Mouse (Mus musculus): ENCODE measurements around the gene Atat1. TPM values are rescaled to one million over a fixed set of nuclear protein-coding genes. Genes with fewer than 3 reads are reported as not detected.

The Atat1 gene
- polyA plus RNA-seq, 1 experiment from 2014 or later, result 4.8 TPM

- Histone ChIP-seq H3K4me1 (ENCODE audit: insufficient read depth) (peaks cover 24% of the 10 kb centered on the region), H3K36me3 (replicated peaks; ENCODE audit: insufficient read depth, low read length) (peaks cover 7% of the 10 kb centered on the region; the same call in 1 of the 2 replicates), H3K4me2 (ENCODE audit: low read depth, low read length) (peak overlapping the region; percentile 79), H3K9me3 (ENCODE audit: low read length) (no peaks in the 10 kb centered on the region), H3K27me3 (ENCODE audit: insufficient read depth, low read length) (peaks cover 39% of the 10 kb centered on the region), H3K4me3 (ENCODE audit: low read depth, low read length) (peak overlapping the region; percentile 55), H3K9ac (replicated peaks) (peak overlapping the region; percentile 61), H3K27ac (ENCODE audit: low read depth) (peak overlapping the region; percentile 95)
- DNase-seq, result peak; percentile 52
- ATAC-seq, result no peak
- TF ChIP-seq EP300 (IDR thresholded peaks at IDR 0.05; ENCODE audit: low read depth) (no peak), CTCF (IDR thresholded peaks at IDR 0.05; ENCODE audit: low read depth) (peak; percentile 55)
- 7% methylated on average over 26 of the region's 26 CpGs for WGBS (ENCODE audit: insufficient replicate concordance)
These were observed 42.7 kb downstream of the Atat1 start for GRCm38 (mm10) chr17:35866911-35867890.

GRCm38 (mm10) chr17:35866281-35866831, 43.5 kb downstream of the Atat1 start:
- H3K4me3 ChIP-seq (ENCODE audit: low read depth, low read length), result peak overlapping the region; percentile 55
- peak overlapping the region; percentile 95 for H3K27ac ChIP-seq (ENCODE audit: low read depth)
- peaks cover 39% of the 10 kb centered on the region for H3K27me3 ChIP-seq (ENCODE audit: insufficient read depth, low read length)
- TF ChIP-seq EP300 (IDR thresholded peaks at IDR 0.05; ENCODE audit: low read depth), result no peak
- no peak for TF ChIP-seq CTCF (IDR thresholded peaks at IDR 0.05; ENCODE audit: low read depth)
- peak overlapping the region; percentile 79 for H3K4me2 ChIP-seq (ENCODE audit: low read depth, low read length)
- under 1% methylated on average over 38 of the region's 38 CpGs for WGBS (ENCODE audit: insufficient replicate concordance)
- DNase-seq (peak; percentile 53), ATAC-seq (no peak)
- no peaks in the 10 kb centered on the region for H3K9me3 ChIP-seq (ENCODE audit: low read length)
- H3K36me3 ChIP-seq (replicated peaks; ENCODE audit: insufficient read depth, low read length), result peaks cover 6% of the 10 kb centered on the region; the same call in 1 of the 2 replicates
- peaks cover 29% of the 10 kb centered on the region for H3K4me1 ChIP-seq (ENCODE audit: insufficient read depth)
- peak overlapping the region; percentile 61 for H3K9ac ChIP-seq (replicated peaks)

GRCm38 (mm10) chr17:35865481-35866280, 44.2 kb downstream of the Atat1 start, which contains the start of gene Ppp1r18:
Ppp1r18 (plus strand) TSS chr17:35865593.
- H3K9ac ChIP-seq (replicated peaks), result peak within 1 kb of the TSS; percentile 61
- peak; percentile 77 for DNase-seq
- H3K4me3 ChIP-seq (ENCODE audit: low read depth, low read length), result peak within 1 kb of the TSS; percentile 55
- TF ChIP-seq CTCF (IDR thresholded peaks at IDR 0.05; ENCODE audit: low read depth) (no peak), EP300 (IDR thresholded peaks at IDR 0.05; ENCODE audit: low read depth) (no peak)
- H3K27me3 ChIP-seq (ENCODE audit: insufficient read depth, low read length), result peaks cover 39% of the 10 kb centered on the region
- H3K4me1 ChIP-seq (ENCODE audit: insufficient read depth), result peaks cover 32% of the 10 kb centered on the region
- peak within 1 kb of the TSS; percentile 95 for H3K27ac ChIP-seq (ENCODE audit: low read depth)
- peak within 1 kb of the TSS; percentile 79 for H3K4me2 ChIP-seq (ENCODE audit: low read depth, low read length)
- no peaks in the 10 kb centered on the region for H3K9me3 ChIP-seq (ENCODE audit: low read length)
- 0 out of 2 replicates have a peak, but pooled peaks cover 3% of the 10 kb centered on the region for H3K36me3 ChIP-seq (replicated peaks; ENCODE audit: insufficient read depth, low read length)
- ATAC-seq, result peak; percentile 4; the same call in 1 of the 2 replicates
- under 1% methylated on average over 38 of the region's 48 CpGs for WGBS (ENCODE audit: insufficient replicate concordance)

- no peak for DNase-seq
- H3K9me3 ChIP-seq (ENCODE audit: low read length), result no peaks in the 10 kb centered on the region
- peak overlapping the region; percentile 55 for H3K4me3 ChIP-seq (ENCODE audit: low read depth, low read length)
- H3K27ac ChIP-seq (ENCODE audit: low read depth), result peak overlapping the region; percentile 95
- H3K36me3 ChIP-seq (replicated peaks; ENCODE audit: insufficient read depth, low read length), result 0 out of 2 replicates have a peak, but pooled peaks cover 3% of the 10 kb centered on the region
- H3K4me2 ChIP-seq (ENCODE audit: low read depth, low read length), result peak overlapping the region; percentile 79
- 40% methylated on average over 10 of the region's 10 CpGs for WGBS (ENCODE audit: insufficient replicate concordance)
- TF ChIP-seq EP300 (IDR thresholded peaks at IDR 0.05; ENCODE audit: low read depth), result no peak
- no peak for TF ChIP-seq CTCF (IDR thresholded peaks at IDR 0.05; ENCODE audit: low read depth)
- no peak for ATAC-seq
- 0 out of 2 replicates have a peak overlapping the region, but pooled peaks have one; percentile 61 for H3K9ac ChIP-seq (replicated peaks)
- H3K27me3 ChIP-seq (ENCODE audit: insufficient read depth, low read length), result peaks cover 39% of the 10 kb centered on the region
- H3K4me1 ChIP-seq (ENCODE audit: insufficient read depth), result peaks cover 32% of the 10 kb centered on the region
These were observed 45.0 kb downstream of the Atat1 start for GRCm38 (mm10) chr17:35864832-35865353.

GRCm38 (mm10) chr17:35861198-35861857, 48.5 kb downstream of the Atat1 start, which contains the start of gene Nrm:
Nrm (plus strand) TSS chr17:35861318.
- H3K27ac ChIP-seq (ENCODE audit: low read depth), result peak within 1 kb of the TSS; percentile 86
- under 1% methylated on average over 47 of the region's 47 CpGs for WGBS (ENCODE audit: insufficient replicate concordance)
- TF ChIP-seq CTCF (IDR thresholded peaks at IDR 0.05; ENCODE audit: low read depth), result peak; percentile 67
- TF ChIP-seq EP300 (IDR thresholded peaks at IDR 0.05; ENCODE audit: low read depth), result no peak
- H3K9me3 ChIP-seq (ENCODE audit: low read length), result no peaks in the 10 kb centered on the region
- peaks cover 19% of the 10 kb centered on the region for H3K27me3 ChIP-seq (ENCODE audit: insufficient read depth, low read length)
- H3K4me1 ChIP-seq (ENCODE audit: insufficient read depth), result peaks cover 28% of the 10 kb centered on the region
- peaks cover 13% of the 10 kb centered on the region for H3K36me3 ChIP-seq (replicated peaks; ENCODE audit: insufficient read depth, low read length)
- peak within 1 kb of the TSS; percentile 91 for H3K4me3 ChIP-seq (ENCODE audit: low read depth, low read length)
- ATAC-seq (peak; percentile 93), DNase-seq (peak; percentile 91)
- peak within 1 kb of the TSS; percentile 84 for H3K9ac ChIP-seq (replicated peaks)
- H3K4me2 ChIP-seq (ENCODE audit: low read depth, low read length), result peak within 1 kb of the TSS; percentile 96
